11 mouse cellular contexts compared by ENCODE assay signal in genomic region chr5:37257243-37257642, GRCm38 (mm10). TPM values are rescaled to one million over a fixed set of nuclear protein-coding genes. Genes with fewer than 3 reads are reported as not detected.
DNase-seq lines count a peak whose midpoint lies in the region; ATAC-seq and TF ChIP-seq lines count a peak whose summit lies in the region.
"Had no signal": no experiment of that assay in that cellular context is flagged by ENCODE, and none has a peak within 500 bp of the region (broad histone marks: within the 10 kb centered on the region; RNA-seq: fewer than 3 reads in every experiment).

No protein-coding gene starts in this region.

- intact Hi-C loops in left cerebral cortex, postnatal 36 days (cut with DNase I), result no loop called here

- peak; percentile 43 for DNase-seq in hindbrain, embryonic 10.5 days (ENCODE audit: low spot score)
- no peak for DNase-seq in hindbrain, postnatal 0 days (ENCODE audit: low spot score)
- DNase-seq in thymus, postnatal 14 days, result peak; percentile 35
- DNase-seq in thymus, postnatal 25 days, result no peak
- peak; percentile 21 for DNase-seq in embryo, embryonic 9.5 days (ENCODE audit: extremely low spot score)
- peak; percentile 58 for DNase-seq in retina, embryonic 14.5 days (ENCODE audit: low spot score)
- DNase-seq in left cerebral cortex, postnatal 36 days (ENCODE audit: low spot score in 2 of 2), result no peak

- TF ChIP-seq CTCF in hindbrain, postnatal 0 days (IDR thresholded peaks at IDR 0.05; ENCODE audit: low read depth), result no peak

- H3K27me3 ChIP-seq in hindbrain, embryonic 10.5 days (ENCODE audit: insufficient read depth, poor library complexity, severe bottlenecking), result no peaks in the 10 kb centered on the region
- H3K27me3 ChIP-seq in hindbrain, postnatal 0 days (ENCODE audit: insufficient read depth, low read length), result no peaks in the 10 kb centered on the region
- H3K27me3 ChIP-seq: embryonic facial prominence, embryonic 13.5 days; limb, embryonic 12.5 days had no signal

- peaks cover 36% of the 10 kb centered on the region for H3K4me1 ChIP-seq in hindbrain, embryonic 10.5 days (replicated peaks)
- H3K4me1 ChIP-seq in hindbrain, postnatal 0 days (ENCODE audit: insufficient read depth, low read length), result peaks cover 6% of the 10 kb centered on the region; the same call in 1 of the 2 replicates
- H3K4me1 ChIP-seq: embryonic facial prominence, embryonic 13.5 days; limb, embryonic 12.5 days had no signal

- H3K4me2 ChIP-seq in hindbrain, postnatal 0 days (ENCODE audit: low read depth, low read length), result no peak overlapping the region
- H3K4me2 ChIP-seq: embryonic facial prominence, embryonic 13.5 days; limb, embryonic 12.5 days had no signal

- ATAC-seq in hindbrain, postnatal 0 days, result no peak
- ATAC-seq in erythroid progenitor cell, adult 5-6 weeks (replicated peaks; ENCODE audit: low FRiP score, poor library complexity, severe bottlenecking), result no peak

- no peak overlapping the region for H3K9ac ChIP-seq in hindbrain, postnatal 0 days (replicated peaks; ENCODE audit: low read length)
- H3K9ac ChIP-seq: embryonic facial prominence, embryonic 13.5 days; limb, embryonic 12.5 days had no signal

- H3K27ac ChIP-seq in hindbrain, embryonic 10.5 days, result no peak overlapping the region
- no peak overlapping the region for H3K27ac ChIP-seq in hindbrain, postnatal 0 days
- H3K27ac ChIP-seq: embryonic facial prominence, embryonic 13.5 days; limb, embryonic 12.5 days had no signal

- no peak overlapping the region for H3K4me3 ChIP-seq in hindbrain, embryonic 10.5 days
- no peak overlapping the region for H3K4me3 ChIP-seq in hindbrain, postnatal 0 days (ENCODE audit: low read length)
- H3K4me3 ChIP-seq: embryonic facial prominence, embryonic 13.5 days; limb, embryonic 12.5 days had no signal

- WGBS in hindbrain, embryonic 10.5 days, result 66% methylated on average over 5 of the region's 5 CpGs
- WGBS in hindbrain, postnatal 0 days, result 51% methylated on average over 5 of the region's 5 CpGs

- peaks cover 14% of the 10 kb centered on the region; the same call in 1 of the 2 replicates for H3K36me3 ChIP-seq in hindbrain, embryonic 10.5 days
- H3K36me3 ChIP-seq in hindbrain, postnatal 0 days (ENCODE audit: insufficient read depth, low read length), result no peaks in the 10 kb centered on the region
- H3K36me3 ChIP-seq: embryonic facial prominence, embryonic 13.5 days; limb, embryonic 12.5 days had no signal

- H3K9me3 ChIP-seq in hindbrain, embryonic 10.5 days, result no peaks in the 10 kb centered on the region
- no peaks in the 10 kb centered on the region for H3K9me3 ChIP-seq in hindbrain, postnatal 0 days (ENCODE audit: low read length)
- H3K9me3 ChIP-seq: embryonic facial prominence, embryonic 13.5 days; limb, embryonic 12.5 days had no signal

RNA-seq across cellular contexts. Expression of gene Crmp1, which starts 15.5 kb away (rescaled TPM):
- 178 and 407 TPM in 2 replicates for polyA plus RNA-seq in hindbrain, embryonic 10.5 days (2016; fragmentation: Nextera tagmentation; extraction: Ambion mirVana)
- total RNA-seq in hindbrain, postnatal 0 days (2014; rRNA removed), result 1,015 and 1,414 TPM in 2 replicates
- 607 and 697 TPM in 2 replicates for polyA plus RNA-seq in hindbrain, postnatal 0 days (2015; fragmentation: Nextera tagmentation; extraction: Ambion mirVana)
- not detected in 2 replicates for total RNA-seq in erythroid progenitor cell, adult 5-6 weeks (2015; ENCODE audit: low replicate concordance)
- 0.51 TPM in 1 of 2 replicates, not detected in the other for total RNA-seq in erythroid progenitor cell, adult 5-6 weeks (2017; ENCODE audit: low replicate concordance)
- total RNA-seq in left cerebral cortex, postnatal 36 days (2021), result 100 to 1,000 TPM; 199 to 200 TPM
- total RNA-seq: hematopoietic stem cell, adult 5-6 weeks had no signal

Comparison
In these comparisons a context has a peak if more than half of its experiments do, and no peak if none do; other contexts are left out.
1. DNase-seq: peak in hindbrain, embryonic 10.5 days (single experiment), thymus, postnatal 14 days (single experiment), embryo, embryonic 9.5 days (single experiment) and retina, embryonic 14.5 days (single experiment); none in hindbrain, postnatal 0 days (single experiment), thymus, postnatal 25 days (single experiment) and left cerebral cortex, postnatal 36 days (0 of 2).
2. RNA of gene Crmp1, which starts 15.5 kb away (total RNA-seq): 1,015 to 1,414 TPM in hindbrain, postnatal 0 days and 199 to 200 TPM in left cerebral cortex, postnatal 36 days; 0.51 TPM in erythroid progenitor cell, adult 5-6 weeks; every median in the first group is over 100 times any median in the second.